Mouse (Mus musculus): ENCODE data around the gene Map1s.

The Map1s gene

GRCm38 (mm10) chr8:70941478-70941877 is 35.7 kb downstream of the Map1s start:
- DNase-seq (ENCODE audit: low read depth, low spot score) = peak; percentile 57

GRCm38 (mm10) chr8:70943187-70943586 is 37.5 kb downstream of the Map1s start:
- no peak for DNase-seq (ENCODE audit: low read depth, low spot score)

GRCm38 (mm10) chr8:70949847-70950246 is 44.1 kb downstream of the Map1s start:
- no peak for DNase-seq (ENCODE audit: low read depth, low spot score)

GRCm38 (mm10) chr8:70960703-70961472 is 55.2 kb downstream of the Map1s start:
- DNase-seq (ENCODE audit: low read depth, low spot score) = peak; percentile 0

GRCm38 (mm10) chr8:70964159-70964558 is 58.4 kb downstream of the Map1s start:
- peak; percentile 76 for DNase-seq (ENCODE audit: low read depth, low spot score)

GRCm38 (mm10) chr8:70964861-70965260 is 59.1 kb downstream of the Map1s start:
- DNase-seq (ENCODE audit: low read depth, low spot score) = peak; percentile 0
